Mouse (Mus musculus): Measurements from ENCODE around the gene Wbp2nl.

The Wbp2nl gene

DNA sequence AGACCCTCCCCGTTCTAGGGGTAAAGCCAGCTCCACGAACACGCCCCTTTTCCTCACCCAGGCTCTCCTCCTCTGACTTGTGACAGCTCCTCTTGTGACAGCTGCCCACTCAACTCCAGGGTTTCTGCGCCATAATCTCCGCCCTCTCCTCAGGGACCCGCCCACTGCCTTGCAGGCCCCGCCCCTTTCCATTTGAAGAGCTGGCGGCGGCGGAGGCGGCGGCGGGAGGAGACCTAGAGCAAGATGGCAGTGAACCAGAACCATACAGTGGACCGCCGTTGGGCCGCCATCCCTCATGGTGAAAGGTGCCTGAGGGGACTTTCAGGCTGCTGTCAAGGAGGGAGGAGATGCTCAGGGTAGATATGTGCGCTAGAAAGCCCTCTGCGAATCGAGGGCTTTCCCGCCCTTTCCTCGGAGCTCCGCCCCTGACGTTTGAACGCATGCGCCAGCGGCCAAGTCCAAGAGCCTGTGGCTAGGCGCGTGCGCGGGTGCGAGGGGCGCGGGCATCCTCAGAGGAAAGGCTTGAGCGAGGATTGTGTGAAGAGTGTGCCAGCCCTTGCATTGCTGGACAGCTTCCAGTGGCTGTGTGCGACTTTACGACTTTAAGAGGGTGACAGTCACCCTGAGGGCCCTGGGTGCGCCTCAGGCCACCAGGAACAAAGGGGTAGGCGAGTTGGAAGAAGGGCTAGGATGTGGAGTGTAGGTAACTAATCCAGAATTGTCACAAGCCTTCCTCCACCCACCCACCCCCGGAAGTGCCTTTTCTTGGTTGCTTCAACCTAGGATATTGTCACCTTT lies at the start of gene Wbp2nl:
Gene Wbp2nl, plus strand, starts transcription at position 191 of the 798 bp plus-strand sequence.
- no peak for DNase-seq (ENCODE audit: low spot score in 2 of 2)

DNA sequence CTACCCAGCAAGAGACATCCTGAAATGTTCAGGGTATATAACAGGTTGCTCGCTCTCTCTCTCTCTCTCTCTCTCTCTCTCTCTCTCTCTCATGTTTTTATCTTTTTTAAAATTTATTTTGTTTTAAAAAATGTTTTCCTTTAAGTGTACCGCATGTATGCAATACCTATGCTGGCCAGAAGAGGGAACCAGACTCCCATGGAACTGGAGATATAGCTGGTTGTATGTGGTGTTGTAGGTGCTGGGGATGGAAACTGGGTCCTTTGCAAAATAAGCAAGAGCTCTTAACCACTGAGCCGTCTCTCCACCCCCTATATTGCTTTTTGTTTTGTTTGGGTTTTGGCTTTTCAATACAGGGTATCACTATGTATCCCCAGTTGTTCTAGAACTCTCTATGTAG lies 47.2 kb upstream of the Wbp2nl start:
- no peak for DNase-seq (ENCODE audit: low spot score in 2 of 2)

DNA sequence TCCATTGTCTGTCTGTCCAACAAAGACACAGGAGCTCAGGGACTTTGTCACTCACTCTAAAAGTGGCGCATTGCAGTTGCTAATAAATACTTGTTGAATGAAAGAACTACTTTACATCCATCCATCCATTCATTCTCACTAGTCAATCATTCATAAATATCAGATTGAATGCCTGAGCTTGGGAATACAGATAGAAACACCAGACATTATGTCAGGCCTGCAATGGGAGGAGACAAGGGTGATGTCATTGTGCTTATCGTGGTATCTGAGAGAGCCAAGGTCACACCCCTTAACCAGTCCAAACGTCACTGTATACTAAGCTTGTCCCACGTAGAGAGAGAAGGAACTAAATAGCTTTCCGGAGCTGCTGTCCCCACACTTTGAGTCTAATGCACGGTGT lies 46.7 kb upstream of the Wbp2nl start, which contains the start of gene 1500009C09Rik:
Gene 1500009C09Rik, plus strand, starts transcription at position 301 of the 400 bp plus-strand sequence.
- no peak for DNase-seq (ENCODE audit: low spot score in 2 of 2)

DNA sequence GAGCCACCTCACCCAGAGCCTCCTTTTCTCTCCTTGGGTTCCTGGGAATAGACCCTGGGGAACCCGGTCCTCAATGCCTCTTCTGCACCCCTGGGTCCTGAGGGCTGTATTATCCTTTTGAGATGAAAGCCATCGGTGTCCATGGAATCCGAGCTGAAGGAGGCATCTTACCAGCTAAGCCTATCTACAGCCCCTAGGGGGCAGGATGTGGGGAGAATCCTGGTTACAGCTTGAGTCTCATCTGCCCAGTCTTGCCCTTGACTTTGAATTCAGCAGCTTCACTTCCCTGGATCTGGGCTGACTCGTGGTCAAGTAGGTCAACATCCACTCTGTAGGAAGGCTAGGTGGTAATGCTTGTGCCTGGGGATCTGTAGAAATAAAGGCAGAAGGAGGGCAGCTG lies 43.5 kb upstream of the Wbp2nl start:
- no peak for DNase-seq (ENCODE audit: low spot score in 2 of 2)

DNA sequence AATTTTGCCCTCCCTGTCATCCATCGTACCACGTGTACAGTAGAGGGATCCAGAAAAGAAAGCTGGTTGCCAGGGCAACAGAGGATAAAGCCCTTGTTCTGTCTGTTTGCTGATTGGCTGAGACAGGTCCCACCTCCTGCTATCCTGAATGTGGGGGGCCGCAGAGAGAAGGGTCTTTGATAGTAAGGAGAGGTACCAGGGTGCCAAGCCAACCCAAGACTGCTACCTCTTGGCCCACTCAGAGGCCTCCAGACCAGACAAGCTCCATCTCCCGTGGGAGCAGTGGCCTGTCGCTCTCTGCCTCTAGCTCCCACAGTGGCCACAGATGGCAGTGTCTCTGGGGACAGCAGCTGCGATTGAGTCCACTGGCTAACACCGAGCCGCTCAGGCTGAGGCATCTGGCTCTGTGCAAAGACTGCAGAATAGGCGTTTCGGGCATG lies 42.8 kb upstream of the Wbp2nl start:
- no peak for DNase-seq (ENCODE audit: low spot score in 2 of 2)

DNA sequence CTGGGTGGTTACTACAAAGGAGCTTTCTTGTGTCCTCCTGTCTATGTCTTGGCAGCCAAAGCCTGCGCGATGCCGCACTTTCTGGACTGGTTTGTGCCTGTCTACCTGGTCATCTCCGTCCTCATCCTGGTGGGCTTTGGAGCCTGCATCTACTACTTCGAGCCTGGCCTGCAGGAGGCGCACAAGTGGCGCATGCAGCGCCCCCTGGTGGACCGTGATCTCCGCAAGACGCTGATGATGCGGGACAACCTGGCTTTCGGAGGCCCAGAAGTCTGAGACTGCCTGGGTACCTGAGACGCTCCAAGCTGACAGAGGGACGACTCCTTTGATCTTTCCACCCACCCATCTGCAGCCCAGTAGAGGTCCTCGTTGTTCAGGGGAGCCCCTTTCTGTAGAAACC lies 39.2 kb upstream of the Wbp2nl start:
- DNase-seq (ENCODE audit: low spot score in 2 of 2): peak; percentile 46 to 87

DNA sequence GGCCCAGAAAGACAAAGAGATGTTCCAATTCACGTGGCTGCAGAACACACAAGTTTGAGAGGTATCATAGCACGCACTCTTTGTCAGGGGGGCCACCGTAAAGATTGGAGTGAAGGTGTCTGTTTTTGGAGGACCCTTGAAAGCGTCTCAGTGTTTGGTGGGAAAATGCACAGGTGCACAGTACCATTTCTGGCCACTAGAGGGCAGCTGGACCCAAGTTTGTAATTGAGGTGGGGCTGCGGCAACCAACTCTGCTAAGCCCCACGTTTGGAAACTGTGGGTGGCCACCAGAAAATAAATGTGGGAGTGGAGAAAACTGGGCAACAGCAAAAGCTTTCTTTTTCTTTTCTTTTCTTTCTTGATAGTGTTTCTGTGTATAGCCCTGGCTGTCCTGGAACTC lies 32.4 kb upstream of the Wbp2nl start:
- peak; percentile 32 to 77 for DNase-seq (ENCODE audit: low spot score in 2 of 2)

DNA sequence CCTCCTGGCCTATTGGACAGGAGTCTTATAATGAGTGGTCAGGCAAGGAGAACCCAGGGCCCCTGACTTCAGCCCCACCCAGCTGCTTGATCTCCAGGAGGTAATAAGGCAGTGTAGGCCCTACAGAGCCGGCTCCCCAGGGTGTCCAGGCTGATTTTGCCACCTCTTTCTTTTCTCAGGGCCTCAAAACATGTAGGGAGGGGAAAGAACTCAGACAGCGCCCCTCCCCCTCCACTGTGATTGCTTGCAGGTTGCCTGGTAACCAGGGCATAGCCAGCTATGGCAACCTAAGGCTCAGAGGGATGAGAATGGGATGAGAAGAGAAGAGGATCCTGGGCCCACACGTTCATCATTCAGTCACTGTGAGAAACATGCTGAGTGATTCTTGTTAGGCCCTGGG lies 30.6 kb upstream of the Wbp2nl start:
- no peak for DNase-seq (ENCODE audit: low spot score in 2 of 2)

DNA sequence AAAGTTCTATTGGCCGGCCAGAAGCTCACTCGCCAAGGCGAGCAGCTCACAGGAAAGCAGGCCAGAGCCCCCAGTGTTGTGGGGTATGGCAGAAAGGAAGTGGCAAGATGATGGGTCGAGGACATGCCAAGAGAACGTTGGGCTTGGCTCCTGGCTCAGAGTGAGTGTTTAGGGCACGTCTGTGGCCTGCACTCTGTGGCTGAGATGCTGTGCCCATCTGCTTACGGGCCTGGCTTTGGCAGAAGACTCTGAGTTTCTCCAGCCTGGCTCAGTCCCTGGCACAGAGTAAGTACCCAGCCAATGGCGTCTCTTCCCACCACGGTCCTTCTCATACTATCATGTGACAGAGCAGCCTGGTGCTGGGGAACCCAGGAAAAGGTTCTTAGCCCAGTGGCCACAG lies 30.0 kb upstream of the Wbp2nl start:
- DNase-seq (ENCODE audit: low spot score in 2 of 2): no peak

DNA sequence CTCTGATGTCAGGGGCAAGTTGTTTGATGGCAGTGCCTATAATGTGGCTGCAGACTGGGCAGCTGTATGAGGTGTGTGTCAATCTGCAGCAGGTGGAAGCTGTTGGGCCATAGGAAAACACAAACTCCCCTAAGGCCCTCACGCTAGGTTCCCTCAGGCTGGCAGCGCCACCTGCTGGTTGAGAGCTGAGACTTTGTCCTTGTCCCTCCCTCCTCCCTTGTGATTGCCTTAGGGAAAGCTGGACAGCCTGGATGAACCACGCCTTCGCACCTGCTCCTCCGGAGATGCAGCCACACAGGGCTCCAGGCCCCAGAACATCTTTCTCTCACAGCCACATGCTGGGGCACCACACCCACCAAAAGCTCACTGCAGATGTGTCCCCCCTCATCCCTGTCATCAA lies 27.6 kb upstream of the Wbp2nl start:
- peak; percentile 7 to 62 for DNase-seq (ENCODE audit: low spot score in 2 of 2)

DNA sequence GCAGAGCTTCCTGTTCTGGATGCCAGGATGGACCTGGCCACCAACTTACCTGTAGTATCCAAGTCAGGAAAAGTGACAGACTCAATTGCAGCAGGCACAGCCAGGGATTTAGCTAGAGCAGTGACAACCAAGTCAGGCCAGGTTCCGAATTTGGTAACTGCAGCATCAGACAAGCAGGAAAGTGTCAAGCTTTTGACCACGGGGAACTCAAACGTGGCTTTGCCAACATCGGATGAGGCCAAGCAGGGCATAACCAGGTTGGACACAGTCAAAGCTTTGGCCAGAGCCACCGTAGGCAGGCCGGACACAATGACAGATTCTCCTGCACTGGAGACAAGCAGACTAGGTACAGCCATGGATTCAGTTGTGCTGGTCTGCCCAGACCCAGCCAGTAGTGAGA lies 26.5 kb upstream of the Wbp2nl start:
- DNase-seq (ENCODE audit: low spot score in 2 of 2): no peak

DNA sequence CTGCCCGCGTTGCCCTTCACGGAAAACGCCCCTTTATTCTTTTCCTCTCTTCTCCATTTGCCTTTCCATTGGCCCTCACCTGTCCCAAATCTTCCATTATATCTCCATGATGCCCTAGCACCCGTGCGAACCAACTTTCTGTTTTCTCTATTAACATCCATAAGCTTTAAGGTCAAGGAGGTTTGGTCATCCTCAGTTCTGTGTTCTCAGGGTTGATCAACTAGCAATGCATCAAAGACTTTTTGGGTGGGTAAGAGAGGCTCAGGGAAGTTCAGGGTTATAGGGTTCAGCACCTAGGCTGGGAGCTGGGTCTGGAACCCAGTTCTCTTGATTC lies 24.2 kb upstream of the Wbp2nl start, which contains the start of gene Sept3:
Gene Sept3, plus strand, starts transcription at position 301 of the 334 bp plus-strand sequence.
- DNase-seq (ENCODE audit: low spot score in 2 of 2): no peak

DNA sequence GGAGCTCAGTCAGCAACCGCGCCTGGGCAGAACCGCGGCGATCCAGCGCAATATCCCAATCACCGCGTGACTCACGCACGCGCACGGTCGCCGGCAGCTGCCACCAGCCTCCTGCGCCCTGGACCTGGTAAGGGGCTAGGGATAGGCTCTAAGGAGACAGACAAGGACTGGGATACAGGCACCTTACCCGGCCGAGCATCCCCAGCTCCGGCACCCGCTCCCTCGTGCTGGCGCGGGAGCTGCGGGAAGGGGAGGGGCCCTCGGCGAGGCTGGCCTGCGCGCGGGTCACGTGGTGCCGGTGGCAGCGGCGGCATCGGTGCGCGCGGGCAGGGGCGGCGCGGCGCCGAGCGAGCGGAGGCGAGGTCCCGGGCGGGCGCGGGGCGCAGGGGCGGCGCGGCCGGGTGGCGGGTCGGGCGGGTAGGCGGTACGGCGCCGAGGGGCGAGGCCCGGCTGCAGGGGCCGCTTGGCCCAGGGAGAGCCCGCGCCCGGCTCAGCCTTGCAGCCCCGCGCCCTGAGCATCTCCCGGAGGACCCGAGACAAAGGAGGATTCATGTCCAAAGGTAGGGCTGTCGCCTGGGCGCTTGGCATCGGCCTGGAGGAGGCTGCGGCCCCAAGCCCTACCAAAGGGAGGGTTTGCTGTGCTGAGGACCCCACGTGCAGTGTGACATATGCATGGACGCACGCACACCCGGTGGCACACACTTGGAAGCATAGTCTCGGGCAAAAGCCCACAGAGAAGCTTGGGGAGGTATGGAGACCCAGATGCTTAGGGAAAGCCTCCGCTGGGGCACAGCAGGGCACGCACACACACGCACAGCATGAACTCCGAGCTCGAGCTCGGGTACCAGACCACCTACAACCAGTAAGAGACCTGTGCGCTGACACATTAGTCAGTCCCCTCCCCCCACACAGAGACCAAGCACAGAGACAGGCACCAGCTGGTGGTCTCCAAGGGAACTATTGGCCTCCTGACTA lies 23.5 kb upstream of the Wbp2nl start:
- peak in 1 of 2 experiments; percentile 19 for DNase-seq (ENCODE audit: low spot score in 2 of 2)

DNA sequence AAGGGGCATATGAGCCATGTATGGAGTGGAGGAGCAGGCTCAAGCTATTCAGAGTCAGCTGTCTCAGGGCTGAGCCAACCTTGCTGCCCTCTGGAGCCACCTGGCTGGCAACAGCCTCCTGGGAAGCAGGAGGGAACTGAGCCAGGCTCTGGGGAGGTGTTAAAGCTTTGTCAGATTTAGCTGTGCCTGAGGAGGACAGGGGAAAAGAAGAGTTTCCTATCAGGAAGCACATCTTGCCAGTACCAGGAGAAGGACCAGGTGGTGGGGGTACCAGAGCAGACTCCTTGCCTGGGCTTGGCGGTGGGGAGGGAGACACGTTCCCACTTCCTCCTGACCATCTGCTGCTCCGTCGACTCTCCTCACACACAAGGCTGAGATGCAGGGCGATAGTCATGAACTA lies 21.2 kb upstream of the Wbp2nl start:
- DNase-seq (ENCODE audit: low spot score in 2 of 2): no peak

DNA sequence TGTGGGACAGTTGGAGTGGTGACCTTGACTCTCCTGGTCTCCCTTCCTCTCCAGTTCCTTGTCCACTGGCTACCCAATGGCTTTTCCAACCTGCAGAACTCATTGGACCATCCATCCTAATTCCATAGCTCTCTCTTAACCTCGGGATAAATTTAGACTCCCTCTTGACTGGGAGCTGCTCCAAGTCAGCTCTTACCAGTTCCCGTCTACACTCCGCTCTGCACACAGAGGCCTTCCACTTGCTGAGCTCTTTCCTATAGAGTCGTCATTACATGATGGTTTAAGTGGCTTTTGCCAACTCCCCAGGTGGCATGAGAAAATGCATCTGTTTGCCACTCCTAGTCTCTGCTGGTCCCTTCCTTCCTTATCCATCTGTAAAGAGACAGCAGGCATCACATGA lies 18.1 kb upstream of the Wbp2nl start:
- no peak for DNase-seq (ENCODE audit: low spot score in 2 of 2)

DNA sequence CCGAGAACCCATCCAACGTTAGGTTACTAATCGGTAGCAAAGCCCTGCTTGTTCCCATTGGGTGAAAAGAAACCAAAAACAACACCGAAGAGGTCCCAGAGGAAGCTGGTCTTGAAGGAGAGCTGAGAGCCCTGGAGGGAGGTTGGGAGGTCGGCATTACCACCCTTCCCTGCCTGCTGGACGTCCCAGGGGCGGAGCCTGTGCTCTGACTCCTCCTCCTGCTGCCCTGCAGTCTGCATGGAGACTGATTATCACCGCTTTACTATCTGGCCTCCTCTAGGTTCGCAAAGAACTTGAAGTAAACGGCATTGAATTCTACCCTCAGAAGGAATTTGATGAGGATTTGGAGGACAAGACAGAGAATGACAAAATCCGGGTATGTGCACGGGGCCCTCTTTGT lies 12.6 kb upstream of the Wbp2nl start:
- no peak for DNase-seq (ENCODE audit: low spot score in 2 of 2)

DNA sequence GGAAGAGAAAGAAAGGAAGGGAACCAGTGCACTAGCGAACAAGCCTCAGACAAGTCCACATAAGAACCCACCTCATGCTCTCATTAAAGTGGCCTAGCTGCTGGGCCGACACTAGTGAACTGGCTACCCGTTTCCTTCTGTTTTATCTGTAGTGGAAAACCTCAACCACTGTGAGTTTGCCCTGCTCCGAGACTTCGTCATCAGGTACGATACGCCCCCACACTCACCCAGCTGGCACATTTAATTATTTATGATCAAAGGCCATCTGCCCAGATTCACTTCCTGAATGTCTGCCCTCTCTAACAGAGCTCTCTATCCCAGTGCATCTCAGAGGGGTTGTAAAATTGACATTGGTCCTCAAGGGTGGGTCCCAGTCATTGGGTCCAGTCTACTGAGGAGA lies 8.5 kb upstream of the Wbp2nl start:
- no peak for DNase-seq (ENCODE audit: low spot score in 2 of 2)

DNA sequence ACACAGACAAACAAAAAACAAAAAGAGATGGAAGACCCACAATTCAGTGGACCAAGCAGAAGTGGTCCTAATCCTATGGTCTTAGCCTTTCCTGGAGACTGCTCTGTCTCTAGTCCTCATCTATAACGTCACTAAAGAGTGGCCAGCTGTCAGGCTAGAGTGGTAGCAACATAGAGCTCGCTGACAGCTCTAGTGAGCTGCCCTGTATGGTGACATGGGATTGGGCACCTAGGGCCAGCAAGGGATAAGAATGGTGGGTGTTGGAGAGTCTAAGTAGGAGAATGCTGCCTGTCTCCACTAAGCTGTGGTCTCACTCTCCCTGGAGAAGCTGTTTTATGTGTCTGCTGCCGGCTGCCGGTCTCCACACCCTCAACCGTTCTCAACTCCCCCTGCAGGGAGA lies 5.9 kb upstream of the Wbp2nl start:
- DNase-seq (ENCODE audit: low spot score in 2 of 2): no peak

DNA sequence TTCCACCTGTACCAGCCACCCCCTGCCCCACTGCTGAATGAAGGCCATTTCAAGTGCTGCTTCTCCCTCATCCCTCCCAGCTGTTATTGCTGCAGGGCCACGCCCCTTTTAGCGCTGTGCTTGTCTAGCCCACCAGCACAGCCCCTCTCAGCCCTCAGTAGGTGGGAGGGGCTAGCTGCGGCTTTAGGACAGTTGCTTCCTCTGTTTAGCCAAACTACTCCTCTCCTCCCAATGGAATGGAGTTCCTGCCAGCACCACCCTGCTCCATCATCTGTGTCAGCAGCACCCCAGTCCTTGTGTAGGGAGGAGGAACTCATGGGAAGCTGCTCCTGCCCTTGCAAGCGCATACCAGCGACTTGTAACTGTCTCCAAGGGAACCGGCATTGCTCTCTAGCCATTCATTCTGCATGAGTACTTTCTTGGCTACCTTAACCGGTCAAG lies 5.5 kb upstream of the Wbp2nl start:
- no peak for DNase-seq (ENCODE audit: low spot score in 2 of 2)

DNA sequence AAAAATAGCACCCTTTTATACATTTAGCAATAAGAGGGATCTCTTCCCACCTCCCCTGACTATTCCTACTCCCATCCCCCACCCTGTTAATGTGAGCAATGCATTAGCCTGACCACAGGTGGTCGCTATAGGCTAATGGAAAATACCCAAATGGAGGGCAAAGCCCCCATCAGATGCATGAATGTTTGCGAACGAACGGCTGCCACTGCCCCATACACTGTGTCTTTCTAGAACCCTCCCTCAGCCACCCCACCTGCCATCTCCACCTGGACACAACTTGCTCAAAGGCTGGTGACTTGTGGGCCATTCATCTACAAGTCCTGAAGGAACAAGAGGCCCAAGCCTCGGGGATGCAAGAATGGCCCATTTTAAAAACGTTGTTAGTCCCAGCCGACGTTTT lies 4.7 kb upstream of the Wbp2nl start:
- no peak for DNase-seq (ENCODE audit: low spot score in 2 of 2)

DNA sequence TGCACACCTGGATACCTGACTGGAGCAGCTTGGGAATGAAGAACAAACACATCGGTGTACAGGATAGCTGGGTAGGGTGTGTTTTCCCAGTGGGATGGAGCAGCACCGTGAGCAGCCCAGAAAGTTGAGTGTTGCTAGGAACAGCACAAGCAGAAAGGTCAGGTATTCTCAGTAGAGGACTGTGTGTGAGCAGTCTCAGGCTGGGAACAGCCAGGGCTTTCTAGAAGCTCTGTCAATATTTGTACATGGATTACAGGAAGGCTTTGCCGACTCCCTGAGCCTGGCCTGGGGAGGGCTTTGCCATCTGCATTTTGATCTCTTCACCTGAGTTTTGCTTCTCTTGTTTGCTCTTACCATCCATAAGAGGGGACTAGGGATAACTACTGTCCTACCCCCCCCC lies 8.4 kb downstream of the Wbp2nl start:
- DNase-seq (ENCODE audit: low spot score in 2 of 2): no peak

DNA sequence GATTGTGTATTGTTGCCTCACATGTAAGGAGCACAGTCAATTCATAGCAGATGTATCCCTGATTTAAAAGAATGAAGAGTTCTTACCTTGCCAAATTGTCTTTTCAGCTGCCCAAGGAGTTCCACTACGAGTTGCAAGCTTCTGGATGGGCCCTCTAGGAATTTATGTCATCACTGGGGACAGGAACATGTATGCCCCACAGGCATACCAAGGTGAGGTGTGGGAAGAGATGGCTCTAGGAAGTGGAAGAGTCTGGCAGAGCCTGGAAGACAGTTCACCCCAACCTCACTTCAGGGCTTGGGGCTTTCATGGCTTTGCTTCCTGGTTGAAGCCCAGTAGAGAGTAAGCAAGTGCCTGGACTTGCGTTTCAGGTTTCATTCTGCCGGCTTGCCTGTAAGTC lies 9.7 kb downstream of the Wbp2nl start:
- DNase-seq (ENCODE audit: low spot score in 2 of 2): no peak

DNA sequence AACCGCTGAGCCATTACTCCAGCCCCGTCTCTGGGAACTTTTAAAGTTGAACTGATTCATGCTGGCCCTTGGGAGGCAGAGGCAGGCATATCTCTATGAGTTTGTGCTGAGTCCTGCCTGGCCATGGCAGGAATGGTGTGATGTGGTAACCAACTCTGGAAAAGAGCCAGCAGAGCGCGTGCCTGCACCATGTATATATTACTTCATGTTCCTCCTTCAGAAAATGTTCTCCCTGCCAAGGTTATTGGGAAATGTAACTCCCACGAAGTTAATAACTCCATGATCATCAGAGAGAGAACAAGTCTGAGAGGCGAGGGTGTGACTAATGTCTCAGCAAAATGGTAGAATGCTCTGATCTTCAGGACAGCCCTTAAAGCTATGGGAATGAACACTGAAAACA lies 19.1 kb downstream of the Wbp2nl start:
- no peak for DNase-seq (ENCODE audit: low spot score in 2 of 2)
